Mouse (Mus musculus): Measurements from ENCODE around the gene Olfr1195. TPM values are rescaled to one million over a fixed set of nuclear protein-coding genes. Genes with fewer than 3 reads are reported as not detected.

Gene Olfr1195
- not detected in 2 replicates for total RNA-seq (2023)

DNA sequence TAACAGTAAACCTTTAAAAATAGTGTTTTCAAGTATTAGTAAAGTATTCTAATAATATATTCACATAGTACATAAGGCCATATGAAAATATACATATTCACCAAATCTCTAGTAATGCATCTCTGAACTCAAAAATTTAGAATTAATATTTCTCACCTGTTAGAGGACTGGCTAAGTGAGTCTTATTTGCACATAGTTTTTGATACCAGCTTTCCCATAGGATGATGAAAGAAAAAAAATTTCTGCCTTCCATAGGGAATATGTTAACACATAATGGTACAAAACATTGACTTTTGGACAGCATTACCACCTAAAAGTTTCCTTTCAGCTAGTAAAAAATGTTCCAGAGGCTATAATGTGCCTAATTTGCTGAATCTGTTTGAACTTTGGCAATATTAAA is at the start of gene Olfr1195:
Olfr1195 (minus strand) TSS at position 101 of the 400 bp plus-strand sequence.

DNA sequence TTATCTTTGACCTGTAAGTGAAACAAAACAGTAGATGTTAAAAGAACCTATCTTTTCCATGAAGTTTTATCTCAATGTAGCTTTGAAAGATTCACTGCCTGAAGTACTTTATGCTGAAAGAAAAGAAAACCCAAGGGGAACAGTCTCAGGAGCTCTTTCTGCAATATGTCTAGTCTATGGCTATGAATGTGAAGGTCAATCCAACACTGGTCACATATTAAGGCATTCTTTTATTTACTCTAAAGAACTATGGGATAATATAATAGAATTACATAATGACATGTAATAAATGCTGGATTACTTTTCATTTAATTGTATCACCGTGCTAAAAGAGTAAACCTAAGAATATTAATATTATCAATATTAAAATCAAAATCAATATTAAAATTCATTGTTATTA is 43.3 kb upstream of the Olfr1195 start, which contains the start of gene Olfr1197:
Olfr1197 (minus strand) TSS at position 101 of the 400 bp plus-strand sequence.

DNA sequence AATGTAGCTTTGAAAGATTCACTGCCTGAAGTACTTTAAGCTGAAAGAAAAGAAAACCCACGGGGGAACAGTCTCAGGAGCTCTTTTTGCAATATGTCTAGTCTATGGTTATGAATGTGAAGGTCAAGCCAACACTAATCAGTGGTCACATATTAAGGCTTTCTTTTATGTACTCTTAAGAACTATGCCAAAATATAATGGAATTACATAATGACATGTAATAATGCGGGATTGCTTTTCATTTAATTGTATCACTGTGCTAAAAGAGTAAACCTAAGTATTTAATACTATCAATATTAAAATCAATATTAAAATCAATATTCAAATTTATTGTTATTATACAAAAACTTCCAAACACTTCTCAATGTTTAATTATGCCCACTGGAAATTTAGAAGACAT is 15.5 kb upstream of the Olfr1195 start, which contains the start of gene Olfr1196:
Olfr1196 (minus strand) TSS at position 101 of the 400 bp plus-strand sequence.

DNA sequence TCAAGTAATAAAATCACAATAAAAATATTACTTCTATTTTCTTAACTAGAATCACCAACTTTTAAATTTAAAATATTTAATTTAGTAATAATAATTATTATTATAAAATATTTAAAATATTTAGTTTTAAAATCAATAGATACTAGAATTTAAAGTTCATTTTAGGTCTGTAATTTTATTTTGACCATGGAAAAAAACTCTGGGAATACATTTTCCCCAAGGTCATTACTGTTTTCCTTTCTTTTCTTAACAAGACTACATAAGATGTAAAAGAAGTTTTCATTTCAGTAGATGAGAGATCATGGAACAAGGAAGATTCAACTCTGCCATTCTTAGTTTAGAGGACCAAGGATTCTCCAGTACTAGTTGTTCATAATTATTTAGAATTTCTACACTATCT is 13.7 kb downstream of the Olfr1195 start, which contains the start of gene Olfr1193:
Olfr1193 (plus strand) TSS at position 301 of the 400 bp plus-strand sequence.

GRCm38 (mm10) chr2:88648209-88648608 is 40.8 kb downstream of the Olfr1195 start, which contains the start of gene Olfr1192-ps1:
Gene Olfr1192-ps1 (plus strand): TSS chr2:88648509.

GRCm38 (mm10) chr2:88640242-88640641 is 48.7 kb downstream of the Olfr1195 start, which contains the start of gene Olfr1191-ps1:
Gene Olfr1191-ps1 (plus strand): TSS chr2:88640542.

Other genes starting within 250 kb of the Olfr1195 start
- not detected in 2 replicates for gene Gm13757, start 240.1 kb downstream of the Olfr1195 start, total RNA-seq (2023)
- gene Olfr1183, start 234.3 kb downstream of the Olfr1195 start, total RNA-seq (2023), result not detected in 2 replicates
- not detected in 2 replicates for gene Olfr1184, start 205.6 kb downstream of the Olfr1195 start, total RNA-seq (2023)
- not detected in 2 replicates for gene Olfr1185-ps1, start 195.9 kb downstream of the Olfr1195 start, total RNA-seq (2023)
- not detected in 2 replicates for gene Olfr1186, start 170.6 kb downstream of the Olfr1195 start, total RNA-seq (2023)
- gene Olfr1188, start 132.3 kb downstream of the Olfr1195 start, total RNA-seq (2023), result not detected in 2 replicates
- not detected in 2 replicates for gene Olfr1189, start 102.7 kb downstream of the Olfr1195 start, total RNA-seq (2023)
- gene Olfr1191-ps1, start 48.6 kb downstream of the Olfr1195 start, total RNA-seq (2023), result 0.06 TPM in 1 of 2 replicates, not detected in the other
- not detected in 2 replicates for gene Olfr1192-ps1, start 40.7 kb downstream of the Olfr1195 start, total RNA-seq (2023)
- gene Olfr1193, start 13.6 kb downstream of the Olfr1195 start, total RNA-seq (2023), result not detected in 2 replicates
- not detected in 2 replicates for gene Olfr1196, start 15.4 kb upstream of the Olfr1195 start, total RNA-seq (2023)
- gene Olfr1197, start 43.2 kb upstream of the Olfr1195 start, total RNA-seq (2023), result not detected in 2 replicates
- gene Olfr1198, start 62.2 kb upstream of the Olfr1195 start, total RNA-seq (2023), result not detected in 2 replicates
- gene Olfr1199, start 71.3 kb upstream of the Olfr1195 start, total RNA-seq (2023), result not detected in 2 replicates
- gene Olfr1200, start 81.3 kb upstream of the Olfr1195 start, total RNA-seq (2023), result not detected in 2 replicates
- gene Olfr1201, start 103.8 kb upstream of the Olfr1195 start, total RNA-seq (2023), result not detected in 2 replicates
- gene Olfr1202, start 125.3 kb upstream of the Olfr1195 start, total RNA-seq (2023), result not detected in 2 replicates
- not detected in 2 replicates for gene Olfr1205, start 140.6 kb upstream of the Olfr1195 start, total RNA-seq (2023)
- gene Olfr1204, start 160.1 kb upstream of the Olfr1195 start, total RNA-seq (2023), result not detected in 2 replicates
- gene Olfr1206, start 174.0 kb upstream of the Olfr1195 start, total RNA-seq (2023), result not detected in 2 replicates
- not detected in 2 replicates for gene Olfr1208, start 213.1 kb upstream of the Olfr1195 start, total RNA-seq (2023)
- gene Olfr1209, start 226.0 kb upstream of the Olfr1195 start, total RNA-seq (2023), result not detected in 2 replicates
- gene Olfr1211, start 248.9 kb upstream of the Olfr1195 start, total RNA-seq (2023), result not detected in 2 replicates

Measured in neutrophil, adult 65 days (primary cell).